Comparison of ENCODE assay signal across 24 mouse cellular contexts in genomic region chr9:93947053-93947452, GRCm38 (mm10).
"Had no signal": no experiment of that assay in that cellular context is flagged by ENCODE, and none has a peak within 500 bp of the region (broad histone marks: within the 10 kb centered on the region; RNA-seq: fewer than 3 reads in every experiment).

No protein-coding gene starts in this region.

- H3K4me1 ChIP-seq: heart, embryonic 10.5 days; heart, embryonic 12.5 days; hindbrain, embryonic 10.5 days; hindbrain, embryonic 12.5 days; intestine, embryonic 15.5 days; limb, embryonic 13.5 days; limb, embryonic 15.5 days had no signal

- H3K9me3 ChIP-seq: heart, embryonic 10.5 days; hindbrain, embryonic 10.5 days; hindbrain, embryonic 12.5 days; intestine, embryonic 15.5 days; limb, embryonic 13.5 days; limb, embryonic 15.5 days had no signal

- H3K27ac ChIP-seq: gastrocnemius, adult 2 months; heart, embryonic 10.5 days; hindbrain, embryonic 10.5 days; hindbrain, embryonic 12.5 days; hindbrain, embryonic 14.5 days; intestine, embryonic 15.5 days; limb, embryonic 13.5 days; limb, embryonic 15.5 days had no signal

- H3K4me3 ChIP-seq: gastrocnemius, adult 2 months; heart, embryonic 10.5 days; heart, embryonic 12.5 days; hindbrain, embryonic 10.5 days; hindbrain, embryonic 12.5 days; intestine, embryonic 15.5 days; limb, embryonic 13.5 days; limb, embryonic 15.5 days had no signal

- ATAC-seq: hindbrain, embryonic 16.5 days; inflammation-experienced regulatory T-cells, adult 6 months; intestine, embryonic 15.5 days; intestine, postnatal 0 days had no signal

- H3K27me3 ChIP-seq: heart, embryonic 12.5 days; hindbrain, embryonic 12.5 days; intestine, embryonic 15.5 days; limb, embryonic 13.5 days; limb, embryonic 15.5 days had no signal

- H3K9ac ChIP-seq: heart, embryonic 12.5 days; hindbrain, embryonic 12.5 days; hindbrain, embryonic 14.5 days; intestine, embryonic 15.5 days; limb, embryonic 13.5 days; limb, embryonic 15.5 days had no signal

- H3K36me3 ChIP-seq: heart, embryonic 10.5 days; heart, embryonic 12.5 days; hindbrain, embryonic 10.5 days; hindbrain, embryonic 12.5 days; intestine, embryonic 15.5 days; limb, embryonic 13.5 days; limb, embryonic 15.5 days had no signal

- DNase-seq: gastrocnemius, adult 2 months; gastrocnemius, postnatal 10 days; gastrocnemius, postnatal 25 days; heart, adult 18-20 months; heart, postnatal 10 days; heart, postnatal 4 days; kidney, adult 18-20 months; kidney, adult 8-10 months; kidney, postnatal 14 days; kidney, postnatal 36 days; layer of hippocampus, adult 9-11 months; layer of hippocampus, postnatal 36 days; left cerebral cortex, postnatal 4 days had no signal

- H3K4me2 ChIP-seq: heart, embryonic 12.5 days; hindbrain, embryonic 12.5 days; hindbrain, embryonic 14.5 days; intestine, embryonic 15.5 days; limb, embryonic 13.5 days; limb, embryonic 15.5 days had no signal
